Mouse (Mus musculus): ENCODE results near the gene Pgm3.
"Not testable (repeated sequence)": the region's sequence is repeated elsewhere in the genome, so short reads cannot be mapped to it uniquely, and the experiment has no call there.

Pgm3 gene

GRCm38 (mm10) chr9:86571540-86572135 is at the start of gene Pgm3, which contains the start of gene Rwdd2a:
Pgm3 (minus strand) TSS chr9:86571842.
Rwdd2a (plus strand) TSS chr9:86571991.
- DNase-seq: peak; percentile 96

- DNase-seq: no peak
Observed at GRCm38 (mm10) chr9:86619341-86620139, 47.9 kb upstream of the Pgm3 start.

- DNase-seq: no peak
Observed at GRCm38 (mm10) chr9:86617837-86618492, 46.3 kb upstream of the Pgm3 start.

GRCm38 (mm10) chr9:86615765-86616164 is 44.1 kb upstream of the Pgm3 start:
- DNase-seq: no peak

GRCm38 (mm10) chr9:86612091-86612490 is 40.4 kb upstream of the Pgm3 start:
- DNase-seq: no peak

- no peak for DNase-seq
Observed at GRCm38 (mm10) chr9:86605776-86606175, 34.1 kb upstream of the Pgm3 start.

GRCm38 (mm10) chr9:86599723-86600303 is 28.2 kb upstream of the Pgm3 start:
- DNase-seq: no peak

- DNase-seq: not testable (repeated sequence)
Observed at GRCm38 (mm10) chr9:86596983-86597382, 25.3 kb upstream of the Pgm3 start.

- DNase-seq: not testable (repeated sequence)
Observed at GRCm38 (mm10) chr9:86594357-86594767, 22.7 kb upstream of the Pgm3 start.

- no peak for DNase-seq
Observed at GRCm38 (mm10) chr9:86592676-86593668, 21.3 kb upstream of the Pgm3 start.

GRCm38 (mm10) chr9:86587019-86587795 is 15.6 kb upstream of the Pgm3 start:
- no peak for DNase-seq

- DNase-seq: peak; percentile 53
Observed at GRCm38 (mm10) chr9:86583740-86584139, 12.1 kb upstream of the Pgm3 start.

- DNase-seq: no peak
Observed at GRCm38 (mm10) chr9:86579657-86580056, 8.0 kb upstream of the Pgm3 start.

- DNase-seq: no peak
Observed at GRCm38 (mm10) chr9:86575178-86575577, 3.5 kb upstream of the Pgm3 start.

GRCm38 (mm10) chr9:86573616-86574303 is 2.1 kb upstream of the Pgm3 start:
- DNase-seq: no peak

- peak; percentile 70 for DNase-seq
Observed at GRCm38 (mm10) chr9:86572636-86573291, 1.1 kb upstream of the Pgm3 start.

- DNase-seq: no peak
Observed at GRCm38 (mm10) chr9:86572196-86572595, 554 bp upstream of the Pgm3 start.

GRCm38 (mm10) chr9:86570946-86571345 is 696 bp downstream of the Pgm3 start:
- DNase-seq: no peak

GRCm38 (mm10) chr9:86570261-86570890 is 1.3 kb downstream of the Pgm3 start:
- no peak for DNase-seq
